Mouse (Mus musculus): ENCODE data around the gene Bcan. TPM values are rescaled to one million over a fixed set of nuclear protein-coding genes. Genes with fewer than 3 reads are reported as not detected.

The Bcan gene
- polyA plus RNA-seq, 1 experiment: 0.06 TPM

- TF ChIP-seq TCF3 (IDR thresholded peaks at IDR 0.05; ENCODE audit: insufficient read length, low read depth): no peak
- no peak for TF ChIP-seq MYOD1 (IDR thresholded peaks at IDR 0.05; ENCODE audit: control insufficient read depth in 1 of 3, insufficient read length in 2 of 3, low read depth in 2 of 3)
- TF ChIP-seq MYOG (IDR thresholded peaks at IDR 0.05; ENCODE audit: control insufficient read depth in 1 of 3, insufficient read depth in 1 of 3, insufficient read length in 2 of 3, low read depth in 2 of 3): peak in 1 of 3 experiments; percentile 7
- peak; percentile 65 for TF ChIP-seq REST (IDR thresholded peaks at IDR 0.05; ENCODE audit: insufficient read depth, insufficient read length)
- Histone ChIP-seq H3K36me3 (ENCODE audit: control insufficient read depth, insufficient read depth) (no peaks in the 10 kb centered on the region), H3K4me2 (ENCODE audit: low read depth) (no peak overlapping the region), H3K4me3 (no peak overlapping the region), H3K79me2 (ENCODE audit: control insufficient read depth, insufficient read depth) (no peaks in the 10 kb centered on the region), H3ac (ENCODE audit: control insufficient read depth, insufficient read length) (no peak overlapping the region), H3K27me3 (ENCODE audit: control insufficient read depth, insufficient read depth, insufficient read length) (peaks cover 74% of the 10 kb centered on the region)
Observed at GRCm38 (mm10) chr3:87996971-87997614, 2.9 kb downstream of the Bcan start.

GRCm38 (mm10) chr3:87996401-87996800, 3.6 kb downstream of the Bcan start:
- TF ChIP-seq MAX (IDR thresholded peaks at IDR 0.05; ENCODE audit: low read depth): no peak
- TF ChIP-seq REST (IDR thresholded peaks at IDR 0.05; ENCODE audit: insufficient read depth, insufficient read length): no peak
- no peak for TF ChIP-seq E2F4 (IDR thresholded peaks at IDR 0.05; ENCODE audit: insufficient read depth)
- TF ChIP-seq SRF (IDR thresholded peaks at IDR 0.05; ENCODE audit: control insufficient read depth, insufficient read length, low read depth): no peak
- TF ChIP-seq POLR2A (IDR thresholded peaks at IDR 0.05; ENCODE audit: insufficient read length, low read depth): no peak
- no peak for TF ChIP-seq TCF12 (IDR thresholded peaks at IDR 0.05; ENCODE audit: insufficient read depth, poor library complexity, severe bottlenecking)
- TF ChIP-seq POLR2AphosphoS2 (IDR thresholded peaks at IDR 0.05; ENCODE audit: insufficient read length, low read depth): no peak
- TF ChIP-seq MYOD1 (IDR thresholded peaks at IDR 0.05; ENCODE audit: control insufficient read depth in 1 of 3, insufficient read length in 2 of 3, low read depth in 2 of 3): no peak
- no peak for TF ChIP-seq CEBPB (IDR thresholded peaks at IDR 0.05; ENCODE audit: insufficient read depth, poor library complexity, severe bottlenecking)
- TF ChIP-seq TCF3 (IDR thresholded peaks at IDR 0.05; ENCODE audit: insufficient read length, low read depth): no peak
- TF ChIP-seq USF1 (IDR thresholded peaks at IDR 0.05; ENCODE audit: low read depth): no peak
- TF ChIP-seq MYOG (IDR thresholded peaks at IDR 0.05; ENCODE audit: control insufficient read depth in 1 of 3, insufficient read depth in 1 of 3, insufficient read length in 2 of 3, low read depth in 2 of 3): no peak
- Histone ChIP-seq H3K36me3 (ENCODE audit: control insufficient read depth, insufficient read depth) (no peaks in the 10 kb centered on the region), H3ac (ENCODE audit: control insufficient read depth, insufficient read length) (no peak overlapping the region), H3K79me2 (ENCODE audit: control insufficient read depth, insufficient read depth) (no peaks in the 10 kb centered on the region), H3K4me2 (ENCODE audit: low read depth) (no peak overlapping the region), H3K27me3 (ENCODE audit: control insufficient read depth, insufficient read depth, insufficient read length) (peaks cover 67% of the 10 kb centered on the region), H3K4me3 (no peak overlapping the region)

- Histone ChIP-seq H3ac (ENCODE audit: control insufficient read depth, insufficient read length) (no peak overlapping the region), H3K4me2 (ENCODE audit: low read depth) (no peak overlapping the region), H3K27me3 (ENCODE audit: control insufficient read depth, insufficient read depth, insufficient read length) (peaks cover 61% of the 10 kb centered on the region), H3K36me3 (ENCODE audit: control insufficient read depth, insufficient read depth) (no peaks in the 10 kb centered on the region), H3K4me3 (no peak overlapping the region), H3K79me2 (ENCODE audit: control insufficient read depth, insufficient read depth) (no peaks in the 10 kb centered on the region)
- TF ChIP-seq MYOD1 (IDR thresholded peaks at IDR 0.05; ENCODE audit: control insufficient read depth in 1 of 3, insufficient read length in 2 of 3, low read depth in 2 of 3) (peak in 1 of 3 experiments; percentile 3), MAX (IDR thresholded peaks at IDR 0.05; ENCODE audit: low read depth) (no peak), POLR2AphosphoS2 (IDR thresholded peaks at IDR 0.05; ENCODE audit: insufficient read length, low read depth) (peak; percentile 29), TCF3 (IDR thresholded peaks at IDR 0.05; ENCODE audit: insufficient read length, low read depth) (no peak)
Observed at GRCm38 (mm10) chr3:87995331-87995730, 4.7 kb downstream of the Bcan start.

DNA sequence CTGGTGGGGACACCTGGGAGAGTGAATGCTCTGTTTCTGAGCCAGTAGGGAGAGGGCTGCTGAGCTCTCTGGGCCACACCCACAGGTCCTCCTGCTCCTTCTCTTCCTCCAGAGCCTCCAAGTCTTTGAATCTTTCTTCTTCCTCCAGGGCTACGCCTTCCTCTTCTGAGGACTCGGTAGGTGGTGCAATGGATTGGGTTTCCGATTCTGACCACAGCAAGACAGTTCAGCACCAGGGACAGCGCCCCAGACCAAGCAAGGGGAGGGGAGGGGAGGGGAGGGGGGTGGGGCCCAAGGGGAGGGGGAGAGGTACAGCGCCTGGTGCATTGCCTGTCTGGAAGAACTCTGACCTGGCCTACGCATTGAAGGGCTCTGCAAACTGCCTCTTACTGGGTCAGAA, 6.6 kb downstream of the Bcan start:
- TF ChIP-seq E2F4 (IDR thresholded peaks at IDR 0.05; ENCODE audit: insufficient read depth): no peak
- peak; percentile 84 for TF ChIP-seq REST (IDR thresholded peaks at IDR 0.05; ENCODE audit: insufficient read depth, insufficient read length)
- no peak for TF ChIP-seq TCF12 (IDR thresholded peaks at IDR 0.05; ENCODE audit: insufficient read depth, poor library complexity, severe bottlenecking)
- no peak overlapping the region for H3ac ChIP-seq (ENCODE audit: control insufficient read depth, insufficient read length)
- no peak overlapping the region for H3K4me2 ChIP-seq (ENCODE audit: low read depth)
- H3K27me3 ChIP-seq (ENCODE audit: control insufficient read depth, insufficient read depth, insufficient read length): peaks cover 44% of the 10 kb centered on the region
- no peaks in the 10 kb centered on the region for H3K79me2 ChIP-seq (ENCODE audit: control insufficient read depth, insufficient read depth)
- H3K4me3 ChIP-seq: no peak overlapping the region
- H3K36me3 ChIP-seq (ENCODE audit: control insufficient read depth, insufficient read depth): no peaks in the 10 kb centered on the region

DNA sequence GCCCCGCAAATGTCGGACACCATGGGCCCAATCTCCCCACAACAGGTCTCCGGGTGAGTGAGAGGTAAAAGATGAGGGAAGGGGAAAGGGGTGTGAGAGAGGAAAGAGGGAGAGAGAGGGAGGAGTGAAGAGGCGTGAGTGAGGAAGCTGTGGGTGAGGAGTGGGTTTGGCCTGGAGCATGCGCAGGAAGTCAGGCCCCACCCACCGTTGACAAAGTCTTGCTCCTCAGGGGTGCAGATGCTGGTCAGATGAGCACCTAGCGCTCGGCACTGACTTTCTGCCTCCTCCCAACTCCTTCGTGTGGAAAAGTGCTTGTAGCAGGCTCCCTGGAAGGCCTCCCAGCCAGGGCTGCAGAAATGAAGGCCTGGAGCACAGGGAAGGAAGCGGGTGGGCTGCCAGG, 10.1 kb downstream of the Bcan start:
- Histone ChIP-seq H3K4me3 (no peak overlapping the region), H3ac (ENCODE audit: control insufficient read depth, insufficient read length) (no peak overlapping the region), H3K27me3 (ENCODE audit: control insufficient read depth, insufficient read depth, insufficient read length) (peaks cover 10% of the 10 kb centered on the region), H3K36me3 (ENCODE audit: control insufficient read depth, insufficient read depth) (no peaks in the 10 kb centered on the region), H3K79me2 (ENCODE audit: control insufficient read depth, insufficient read depth) (no peaks in the 10 kb centered on the region), H3K4me2 (ENCODE audit: low read depth) (no peak overlapping the region)
- no peak for TF ChIP-seq MYOG (IDR thresholded peaks at IDR 0.05; ENCODE audit: control insufficient read depth in 1 of 3, insufficient read depth in 1 of 3, insufficient read length in 2 of 3, low read depth in 2 of 3)
- TF ChIP-seq SRF (IDR thresholded peaks at IDR 0.05; ENCODE audit: control insufficient read depth, insufficient read length, low read depth): no peak
- TF ChIP-seq TCF3 (IDR thresholded peaks at IDR 0.05; ENCODE audit: insufficient read length, low read depth): no peak
- no peak for TF ChIP-seq USF1 (IDR thresholded peaks at IDR 0.05; ENCODE audit: low read depth)
- no peak for TF ChIP-seq E2F4 (IDR thresholded peaks at IDR 0.05; ENCODE audit: insufficient read depth)
- no peak for TF ChIP-seq POLR2AphosphoS2 (IDR thresholded peaks at IDR 0.05; ENCODE audit: insufficient read length, low read depth)
